Mouse (Mus musculus) layer of hippocampus, postnatal 10 days (tissue): ENCODE measurements around the gene Eps8. TPM values are rescaled to one million over a fixed set of nuclear protein-coding genes. Genes with fewer than 3 reads are reported as not detected.

Source experiments
- DNase-seq, 2 experiments: peaks; one replicate each; pipeline ENCODE4 v3.0.0; 2021; ENCODE audit warnings: low spot score in 2 of 2
- total RNA-seq, 2 experiments: library from RNA; stranded (reverse); gene quantifications; 2 replicates each; pipeline ENCODE4 v1.2.3; 2021

The Eps8 gene
- total RNA-seq, 2 experiments from 2014 or later = 55.5 to 58.6 TPM

- no peak for DNase-seq
Measured at GRCm38 (mm10) chr6:137664936-137665335, 10.3 kb upstream of the Eps8 start.

- peak; percentile 32 to 37 for DNase-seq
Measured at GRCm38 (mm10) chr6:137661583-137662365, 7.1 kb upstream of the Eps8 start.

- peak; percentile 66 to 67 for DNase-seq
Measured at GRCm38 (mm10) chr6:137658426-137659088, 3.9 kb upstream of the Eps8 start.

- DNase-seq = no peak
Measured at GRCm38 (mm10) chr6:137657203-137657602, 2.5 kb upstream of the Eps8 start.

GRCm38 (mm10) chr6:137649528-137649927 is 5.1 kb downstream of the Eps8 start:
- no peak for DNase-seq

GRCm38 (mm10) chr6:137649068-137649480 is 5.6 kb downstream of the Eps8 start:
- peak; percentile 87 to 94 for DNase-seq

- peak; percentile 56 to 67 for DNase-seq
Measured at GRCm38 (mm10) chr6:137648110-137649067, 6.3 kb downstream of the Eps8 start.

GRCm38 (mm10) chr6:137647646-137648045 is 7.0 kb downstream of the Eps8 start:
- no peak for DNase-seq

GRCm38 (mm10) chr6:137646726-137647125 is 8.0 kb downstream of the Eps8 start:
- no peak for DNase-seq

GRCm38 (mm10) chr6:137644893-137645292 is 9.8 kb downstream of the Eps8 start:
- DNase-seq = no peak

GRCm38 (mm10) chr6:137643814-137644213 is 10.9 kb downstream of the Eps8 start:
- DNase-seq = no peak

- no peak for DNase-seq
Measured at GRCm38 (mm10) chr6:137641642-137642041, 13.0 kb downstream of the Eps8 start.

- no peak for DNase-seq
Measured at GRCm38 (mm10) chr6:137638834-137639567, 15.7 kb downstream of the Eps8 start.

- DNase-seq = no peak
Measured at GRCm38 (mm10) chr6:137637443-137637842, 17.2 kb downstream of the Eps8 start.

GRCm38 (mm10) chr6:137636131-137636530 is 18.5 kb downstream of the Eps8 start:
- no peak for DNase-seq

GRCm38 (mm10) chr6:137633626-137634025 is 21.1 kb downstream of the Eps8 start:
- DNase-seq = no peak

- DNase-seq = no peak
Measured at GRCm38 (mm10) chr6:137633121-137633520, 21.6 kb downstream of the Eps8 start.

- no peak for DNase-seq
Measured at GRCm38 (mm10) chr6:137630387-137630786, 24.3 kb downstream of the Eps8 start.

- peak in 1 of 2 experiments; percentile 16 for DNase-seq
Measured at GRCm38 (mm10) chr6:137629603-137630231, 25.0 kb downstream of the Eps8 start.

- DNase-seq = no peak
Measured at GRCm38 (mm10) chr6:137628715-137629114, 26.0 kb downstream of the Eps8 start.
